Mouse (Mus musculus): ENCODE results near the gene Ednra. TPM values are rescaled to one million over a fixed set of nuclear protein-coding genes. Genes with fewer than 3 reads are reported as not detected.

Gene Ednra
- 1 to 10 TPM; 3.2 to 3.4 TPM for total RNA-seq (2023)

DNA sequence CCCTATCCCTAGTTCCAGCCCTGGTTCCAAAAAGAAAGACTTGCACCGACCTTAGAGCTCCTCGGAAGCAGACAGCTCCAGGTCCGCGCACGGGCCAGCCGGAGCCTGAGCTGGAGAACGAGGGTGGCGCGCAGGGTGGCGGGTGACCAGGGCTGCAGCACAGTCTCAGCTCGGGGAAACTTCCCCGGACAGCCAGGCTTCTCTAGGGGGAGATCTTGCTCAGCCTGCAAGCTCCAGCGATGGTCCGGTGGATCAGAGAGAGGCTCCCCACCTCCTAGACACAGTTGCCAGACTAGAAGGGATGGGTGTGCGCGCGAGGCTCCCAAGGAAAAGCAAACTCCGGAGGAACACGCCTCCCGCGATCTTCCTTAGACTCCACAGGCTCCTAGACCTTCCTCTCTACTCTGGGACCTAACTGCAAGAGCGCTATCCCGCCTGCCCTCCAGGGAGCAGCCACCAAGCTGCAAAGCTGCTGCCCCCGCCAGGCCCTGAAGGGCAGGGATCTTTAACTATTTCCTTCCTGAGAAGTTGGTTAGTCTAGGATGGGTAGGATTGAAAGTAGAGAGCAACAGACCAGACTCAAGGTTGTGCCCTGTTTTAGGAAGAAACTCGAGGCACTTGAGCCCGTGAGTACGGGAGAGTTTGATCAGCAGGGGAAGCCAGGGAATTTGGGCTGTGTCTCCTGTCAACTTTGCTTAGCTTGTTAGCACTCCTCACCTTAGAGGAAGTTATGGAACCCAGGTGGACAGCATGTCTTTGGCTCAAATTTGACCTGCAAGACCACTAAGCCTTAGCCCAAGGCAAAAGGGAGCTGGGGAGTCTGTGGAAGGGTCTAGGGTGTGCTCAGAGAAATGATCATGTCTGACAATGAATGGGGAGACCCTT lies at the start of gene Ednra:
Ednra (minus strand) TSS at position 419 of the 885 bp plus-strand sequence.

Other genes with a start within 250 kb of the Ednra start
- 10 to 100 TPM in 1 of 2 experiments, 1 to 10 TPM in 1; 9.9 to 10.6 TPM for gene Arhgap10, start 206.5 kb downstream of the Ednra start, total RNA-seq (2023)
- gene Prmt9, start 175.1 kb downstream of the Ednra start, total RNA-seq (2023): 10 to 100 TPM; 16.3 to 16.6 TPM
- 1 to 10 TPM; 6.5 to 8.2 TPM for gene Tmem184c, start 113.8 kb downstream of the Ednra start, total RNA-seq (2023)